Mouse (Mus musculus) liver, postnatal 0 days (tissue): ENCODE measurements around the gene Ccdc71.

ENCODE experiments used
- CTCF ChIP-seq: sonication (generic); IDR thresholded peaks from 2 replicates; pipeline ENCODE4 v1.5.1; 2016; ENCODE audit warnings: antibody characterized with exemption, low read depth
- EP300 ChIP-seq: IDR thresholded peaks from 2 replicates; pipeline ENCODE4 v1.6.1; 2016; ENCODE audit warnings: antibody characterized with exemption, low read depth, mild to moderate bottlenecking

- no peak for TF ChIP-seq CTCF
- TF ChIP-seq EP300: no peak
Measured at GRCm38 (mm10) chr9:108439176-108439575, 21.2 kb upstream of the Ccdc71 start.
